Mouse (Mus musculus): Measurements from ENCODE around the gene Rad54l. TPM values are rescaled to one million over a fixed set of nuclear protein-coding genes. Genes with fewer than 3 reads are reported as not detected.

Rad54l gene
- polyA plus RNA-seq, 1 experiment from 2014 or later = 18.0 TPM

DNA sequence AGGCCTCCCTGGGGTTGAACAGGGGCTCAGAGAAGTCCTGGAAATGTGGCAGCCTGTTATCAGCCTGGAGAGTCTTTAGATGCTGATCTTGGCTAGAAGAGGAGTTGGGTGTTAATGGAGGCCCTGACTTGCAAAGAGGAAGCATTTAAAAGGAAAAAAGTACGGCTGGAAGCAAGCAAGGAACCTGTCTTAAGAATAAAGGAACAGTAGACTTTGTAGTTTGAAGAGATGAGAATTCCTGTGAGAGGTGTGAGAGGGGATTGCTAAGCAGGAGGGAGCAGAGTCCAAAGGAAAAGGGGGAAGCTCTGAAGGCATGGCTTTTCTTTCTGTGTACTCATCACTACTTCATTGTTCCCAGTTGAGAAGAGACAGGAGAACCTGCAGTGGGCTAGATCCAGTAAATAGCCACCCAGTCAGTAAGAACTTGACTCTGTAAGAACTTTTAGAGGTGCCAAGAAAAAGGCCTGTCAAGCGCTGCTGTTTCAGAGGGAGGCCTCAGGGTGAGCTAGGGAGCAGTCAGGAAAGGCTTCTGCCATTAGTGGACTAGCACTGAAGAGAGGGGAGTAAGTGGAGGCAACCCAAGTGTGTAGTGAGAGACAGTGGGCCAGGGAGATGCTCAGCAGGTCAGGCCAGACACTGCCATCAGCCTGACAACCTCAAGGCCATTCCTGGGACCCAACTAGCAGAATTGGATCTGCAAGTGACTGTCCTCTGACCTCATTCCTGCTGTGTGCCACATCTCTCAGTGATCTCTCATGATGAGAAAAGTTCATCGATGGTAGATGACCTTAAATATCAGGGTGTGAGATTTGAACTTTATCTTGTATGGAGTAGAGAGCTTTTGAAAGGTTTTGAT lies 46.0 kb downstream of the Rad54l start:
- peak overlapping the region; percentile 77 for H3K4me2 ChIP-seq (ENCODE audit: low read length)
- ATAC-seq (ENCODE audit: insufficient number of reproducible peaks, insufficient read depth, low FRiP score, low read depth) = no peak
- H3K9me3 ChIP-seq (ENCODE audit: control insufficient read depth, low read length) = no peaks in the 10 kb centered on the region
- H3K27ac ChIP-seq (replicated peaks in 1 of 2; ENCODE audit: control insufficient read depth in 1 of 2, insufficient read depth in 1 of 2, low read depth in 2 of 2, low read length in 2 of 2) = peak overlapping the region; percentile 91 to 99
- 32% methylated on average over 3 of the region's 3 CpGs for WGBS
- H3K4me1 ChIP-seq (ENCODE audit: control insufficient read depth in 2 of 2, insufficient read depth in 2 of 2, low read length in 2 of 2) = peaks cover 12 to 32% of the 10 kb centered on the region in 2 experiments
- H3K4me3 ChIP-seq (ENCODE audit: control insufficient read depth in 1 of 2, insufficient read depth in 1 of 2, low read depth in 1 of 2, low read length in 2 of 2) = peak overlapping the region; percentile 75
- peaks cover 34% of the 10 kb centered on the region for H3K36me3 ChIP-seq (ENCODE audit: control insufficient read depth, insufficient read depth, low read length)
- H3K27me3 ChIP-seq (ENCODE audit: control insufficient read depth, insufficient read depth, low read length) = no peaks in the 10 kb centered on the region
- peak overlapping the region; percentile 95 for H3K9ac ChIP-seq (ENCODE audit: low read length)

DNA sequence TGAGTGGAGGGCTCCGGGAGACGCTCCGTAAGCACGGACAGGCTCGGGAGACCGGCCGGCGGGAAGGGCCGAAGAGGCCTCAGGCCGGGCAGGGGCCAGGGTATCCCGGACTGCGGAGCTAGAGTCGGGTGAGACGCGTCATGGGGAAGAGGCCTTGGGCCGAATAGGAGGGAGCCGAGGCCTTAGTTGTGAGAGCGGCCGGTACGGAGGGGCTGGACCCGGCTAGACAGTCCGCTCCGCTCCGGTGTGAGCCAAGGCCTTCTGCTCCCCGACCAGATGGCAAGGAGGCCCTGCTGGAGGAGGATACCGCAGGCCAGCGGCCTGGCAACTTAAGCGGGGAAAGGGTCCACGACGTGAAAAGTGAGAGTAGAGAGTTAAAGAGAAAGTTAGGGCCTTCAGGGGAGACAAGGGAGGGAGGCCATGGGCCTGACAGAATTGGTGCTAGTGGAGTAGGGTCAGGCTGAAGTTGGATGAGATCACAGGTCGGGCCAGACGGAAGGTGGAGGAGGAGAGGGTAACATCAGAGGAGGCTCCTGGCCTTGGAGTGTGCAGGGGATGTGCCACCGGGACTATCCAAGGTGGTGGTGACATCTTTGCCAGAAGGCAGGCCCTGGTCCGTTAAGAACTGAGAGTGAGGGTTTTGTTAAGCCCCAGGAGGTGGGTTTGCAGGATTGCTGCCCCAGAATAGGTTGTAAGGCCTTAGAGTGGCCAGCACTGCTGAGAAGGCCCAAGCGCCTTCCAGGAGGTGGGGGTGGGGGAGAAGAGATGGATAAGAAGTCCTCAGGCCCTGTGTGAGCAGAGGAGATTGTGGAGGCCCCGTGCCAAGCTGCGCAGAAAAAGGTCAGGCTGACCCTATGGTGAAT lies 46.9 kb downstream of the Rad54l start:
- WGBS = under 1% methylated on average over 37 of the region's 37 CpGs
- Histone ChIP-seq H3K9me3 (ENCODE audit: control insufficient read depth, low read length) (no peaks in the 10 kb centered on the region), H3K27me3 (ENCODE audit: control insufficient read depth, insufficient read depth, low read length) (no peaks in the 10 kb centered on the region), H3K4me2 (ENCODE audit: low read length) (peak overlapping the region; percentile 77), H3K36me3 (ENCODE audit: control insufficient read depth, insufficient read depth, low read length) (peaks cover 29% of the 10 kb centered on the region), H3K27ac (replicated peaks in 1 of 2; ENCODE audit: control insufficient read depth in 1 of 2, insufficient read depth in 1 of 2, low read depth in 2 of 2, low read length in 2 of 2) (peak overlapping the region; percentile 91 to 99), H3K4me1 (ENCODE audit: control insufficient read depth in 2 of 2, insufficient read depth in 2 of 2, low read length in 2 of 2) (peaks cover 12 to 38% of the 10 kb centered on the region in 2 experiments), H3K9ac (ENCODE audit: low read length) (peak overlapping the region; percentile 95), H3K4me3 (ENCODE audit: control insufficient read depth in 1 of 2, insufficient read depth in 1 of 2, low read depth in 1 of 2, low read length in 2 of 2) (peak overlapping the region; percentile 75)
- peak; percentile 22; the same call in 1 of the 2 replicates for ATAC-seq (ENCODE audit: insufficient number of reproducible peaks, insufficient read depth, low FRiP score, low read depth)

DNA sequence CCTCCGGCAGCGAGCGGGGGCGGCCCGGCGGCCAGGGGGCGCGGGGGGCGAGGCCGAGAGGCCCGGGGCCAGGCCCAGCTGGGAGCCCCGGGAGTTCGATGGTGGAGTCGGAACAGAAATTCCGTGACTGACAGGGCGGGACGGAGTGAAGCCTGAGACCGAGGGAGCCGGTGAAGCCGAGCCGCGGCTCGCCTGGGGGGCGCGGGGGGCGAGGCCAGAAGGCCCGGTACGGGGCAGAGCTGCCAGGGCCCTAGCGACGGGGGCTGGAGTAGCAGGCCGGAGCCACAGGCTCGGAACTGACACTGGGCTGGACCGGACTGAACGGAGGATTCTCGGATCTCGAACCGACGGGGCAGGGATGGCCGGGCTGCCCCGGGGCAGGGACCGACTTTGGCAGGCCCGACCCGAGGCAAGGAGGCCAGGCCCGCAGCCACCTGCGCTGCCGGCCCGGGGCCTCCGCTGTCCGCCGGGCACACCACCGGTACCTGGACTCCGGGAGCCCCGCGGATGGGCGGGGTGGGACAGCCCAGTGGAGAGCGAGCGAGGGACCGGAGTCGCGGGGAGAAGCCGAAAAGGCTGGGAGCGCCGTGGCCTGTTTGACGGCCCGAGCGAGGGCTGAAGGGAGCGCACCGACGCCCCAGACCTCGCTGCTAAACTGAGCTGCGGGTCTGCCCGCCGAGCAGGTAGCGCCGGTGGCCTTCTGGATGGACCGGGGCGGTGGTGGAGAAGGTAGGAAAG lies 47.7 kb downstream of the Rad54l start:
- under 1% methylated on average over 71 of the region's 77 CpGs for WGBS
- peak; percentile 65 for ATAC-seq (ENCODE audit: insufficient number of reproducible peaks, insufficient read depth, low FRiP score, low read depth)
- Histone ChIP-seq H3K27ac (replicated peaks in 1 of 2; ENCODE audit: control insufficient read depth in 1 of 2, insufficient read depth in 1 of 2, low read depth in 2 of 2, low read length in 2 of 2) (peak overlapping the region; percentile 91 to 99), H3K4me1 (ENCODE audit: control insufficient read depth in 2 of 2, insufficient read depth in 2 of 2, low read length in 2 of 2) (peaks cover 12 to 38% of the 10 kb centered on the region in 2 experiments), H3K9me3 (ENCODE audit: control insufficient read depth, low read length) (no peaks in the 10 kb centered on the region), H3K36me3 (ENCODE audit: control insufficient read depth, insufficient read depth, low read length) (peaks cover 21% of the 10 kb centered on the region), H3K4me3 (ENCODE audit: control insufficient read depth in 1 of 2, insufficient read depth in 1 of 2, low read depth in 1 of 2, low read length in 2 of 2) (peak overlapping the region; percentile 75), H3K27me3 (ENCODE audit: control insufficient read depth, insufficient read depth, low read length) (no peaks in the 10 kb centered on the region), H3K9ac (ENCODE audit: low read length) (peak overlapping the region; percentile 95), H3K4me2 (ENCODE audit: low read length) (peak overlapping the region; percentile 77)

DNA sequence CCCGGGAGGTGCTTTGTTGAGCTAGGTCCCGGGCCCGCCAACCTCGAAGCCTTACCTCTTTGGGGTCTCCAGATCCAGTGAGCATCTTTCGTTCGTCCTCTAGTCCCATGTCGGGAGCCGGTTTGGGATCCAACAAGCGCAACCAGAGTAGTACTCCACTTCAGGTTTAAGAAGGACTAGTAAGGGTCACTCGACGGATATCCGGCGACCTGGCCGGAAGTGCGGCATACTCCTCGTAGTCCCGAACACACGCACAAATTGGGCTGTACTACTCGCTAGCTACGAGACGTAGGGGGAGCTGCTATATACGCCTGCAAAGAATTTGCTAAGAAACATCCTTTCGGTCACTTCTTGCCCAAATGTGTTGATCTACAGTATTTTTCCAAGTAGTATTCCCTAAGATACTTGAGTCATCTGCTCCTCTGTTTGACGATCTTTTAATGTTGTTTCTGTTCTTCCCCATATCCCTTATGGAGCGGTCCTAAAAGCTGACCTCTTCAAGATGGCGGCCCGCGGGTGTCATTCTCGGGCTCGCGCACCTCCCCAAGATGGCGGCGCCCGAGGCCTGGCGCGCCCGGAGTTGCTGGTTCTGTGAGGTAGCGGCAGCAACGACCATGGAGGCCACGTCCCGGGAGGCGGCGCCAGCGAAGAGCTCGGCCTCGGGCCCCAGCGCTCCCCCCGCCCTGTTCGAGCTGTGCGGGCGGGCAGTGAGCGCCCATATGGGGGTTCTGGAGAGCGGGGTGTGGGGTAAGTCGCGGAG lies 48.4 kb downstream of the Rad54l start, which contains the start of the genes Uqcrh and Lrrc41:
Gene Uqcrh, minus strand, starts transcription at position 211 of the 760 bp plus-strand sequence.
Gene Lrrc41, plus strand, starts transcription at position 409 of the 760 bp plus-strand sequence.
- peak; percentile 89 for ATAC-seq (ENCODE audit: insufficient number of reproducible peaks, insufficient read depth, low FRiP score, low read depth)
- Histone ChIP-seq H3K9ac (ENCODE audit: low read length) (peak within 1 kb of the TSS; percentile 95), H3K27ac (replicated peaks in 1 of 2; ENCODE audit: control insufficient read depth in 1 of 2, insufficient read depth in 1 of 2, low read depth in 2 of 2, low read length in 2 of 2) (peak within 1 kb of the TSS; percentile 97 to 99), H3K27me3 (ENCODE audit: control insufficient read depth, insufficient read depth, low read length) (no peaks in the 10 kb centered on the region), H3K36me3 (ENCODE audit: control insufficient read depth, insufficient read depth, low read length) (peaks cover 19% of the 10 kb centered on the region), H3K4me3 (ENCODE audit: control insufficient read depth in 1 of 2, insufficient read depth in 1 of 2, low read depth in 1 of 2, low read length in 2 of 2) (peak within 1 kb of the TSS; percentile 75 to 96), H3K4me1 (ENCODE audit: control insufficient read depth in 2 of 2, insufficient read depth in 2 of 2, low read length in 2 of 2) (peaks cover 12 to 38% of the 10 kb centered on the region in 2 experiments), H3K4me2 (ENCODE audit: low read length) (peak within 1 kb of the TSS; percentile 77), H3K9me3 (ENCODE audit: control insufficient read depth, low read length) (no peaks in the 10 kb centered on the region)
- WGBS = under 1% methylated on average over 55 of the region's 55 CpGs

DNA sequence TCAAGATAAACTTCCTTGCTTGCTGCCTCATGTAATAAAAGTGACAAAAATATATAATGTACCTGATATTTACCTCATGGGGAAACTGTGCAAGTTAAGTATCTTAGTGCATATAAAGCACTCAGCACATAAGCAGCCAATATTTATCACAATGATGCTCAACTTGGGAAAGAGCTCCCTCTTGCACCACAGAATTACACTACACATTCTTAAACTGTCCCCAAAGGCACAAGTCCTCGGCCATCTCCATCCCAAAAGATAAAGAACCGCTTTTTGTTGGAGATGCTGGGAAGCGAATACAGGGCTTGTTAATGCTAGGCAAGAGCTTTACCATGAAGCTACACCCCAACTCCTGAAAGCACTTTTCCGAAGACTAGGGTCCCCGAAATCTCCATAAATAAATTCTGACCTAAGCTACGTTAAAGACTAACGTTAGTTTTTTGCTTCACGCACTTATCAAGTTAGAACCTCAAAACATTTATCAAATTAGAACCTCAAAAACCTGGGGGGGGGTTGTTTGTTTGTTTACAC lies 49.3 kb downstream of the Rad54l start:
- Histone ChIP-seq H3K27me3 (ENCODE audit: control insufficient read depth, insufficient read depth, low read length) (no peaks in the 10 kb centered on the region), H3K9me3 (ENCODE audit: control insufficient read depth, low read length) (no peaks in the 10 kb centered on the region), H3K27ac (replicated peaks in 1 of 2; ENCODE audit: control insufficient read depth in 1 of 2, insufficient read depth in 1 of 2, low read depth in 2 of 2, low read length in 2 of 2) (peak overlapping the region; percentile 97 to 99), H3K9ac (ENCODE audit: low read length) (peak overlapping the region; percentile 95), H3K4me1 (ENCODE audit: control insufficient read depth in 2 of 2, insufficient read depth in 2 of 2, low read length in 2 of 2) (peaks cover 12 to 38% of the 10 kb centered on the region in 2 experiments), H3K4me2 (ENCODE audit: low read length) (peak overlapping the region; percentile 77), H3K4me3 (ENCODE audit: control insufficient read depth in 1 of 2, insufficient read depth in 1 of 2, low read depth in 1 of 2, low read length in 2 of 2) (peak overlapping the region; percentile 75 to 96), H3K36me3 (ENCODE audit: control insufficient read depth, insufficient read depth, low read length) (peaks cover 19% of the 10 kb centered on the region)
- ATAC-seq (ENCODE audit: insufficient number of reproducible peaks, insufficient read depth, low FRiP score, low read depth) = no peak
- WGBS = 1% methylated on average over 8 of the region's 8 CpGs

DNA sequence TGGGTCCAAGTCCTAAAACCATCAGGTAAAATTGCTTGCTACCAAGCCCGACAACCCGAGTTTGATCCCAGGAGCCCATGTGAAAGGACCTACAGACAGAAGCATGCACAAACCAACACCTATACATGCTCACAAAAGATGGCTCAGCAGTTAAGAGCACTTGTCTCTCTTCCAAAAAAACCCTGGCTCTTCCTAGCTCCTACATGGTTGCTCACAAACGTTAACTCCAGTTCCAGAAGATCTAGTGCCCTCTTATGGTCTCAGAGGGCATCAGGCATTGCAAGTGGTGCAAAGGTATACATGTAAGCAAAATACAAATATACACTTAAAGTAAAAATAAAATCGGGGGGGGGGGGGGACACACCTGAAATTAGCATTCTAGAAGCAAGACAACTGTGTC lies 50.3 kb downstream of the Rad54l start:
- ATAC-seq (ENCODE audit: insufficient number of reproducible peaks, insufficient read depth, low FRiP score, low read depth) = no peak
- WGBS = 39% methylated on average over 4 of the region's 4 CpGs
- Histone ChIP-seq H3K27me3 (ENCODE audit: control insufficient read depth, insufficient read depth, low read length) (no peaks in the 10 kb centered on the region), H3K4me1 (ENCODE audit: control insufficient read depth in 2 of 2, insufficient read depth in 2 of 2, low read length in 2 of 2) (peaks cover 12 to 35% of the 10 kb centered on the region in 2 experiments), H3K4me3 (ENCODE audit: control insufficient read depth in 1 of 2, insufficient read depth in 1 of 2, low read depth in 1 of 2, low read length in 2 of 2) (peak overlapping the region; percentile 22 to 75; a peak in 3 of 4 replicates), H3K27ac (replicated peaks in 1 of 2; ENCODE audit: control insufficient read depth in 1 of 2, insufficient read depth in 1 of 2, low read depth in 2 of 2, low read length in 2 of 2) (no peak overlapping the region), H3K9ac (ENCODE audit: low read length) (peak overlapping the region; percentile 54), H3K9me3 (ENCODE audit: control insufficient read depth, low read length) (no peaks in the 10 kb centered on the region), H3K36me3 (ENCODE audit: control insufficient read depth, insufficient read depth, low read length) (peaks cover 28% of the 10 kb centered on the region), H3K4me2 (ENCODE audit: low read length) (peak overlapping the region; percentile 77)

All from heart, embryonic 14.5 days (tissue).